Mouse (Mus musculus): ENCODE measurements around the gene Krt1.

Krt1 gene

GRCm38 (mm10) chr15:101817875-101818274 lies 32.7 kb downstream of the Krt1 start, which contains the start of gene Krt2:
Gene Krt2, minus strand, starts transcription at chr15:101818169.
- DNase-seq (ENCODE audit: low spot score in 2 of 2), result no peak

- DNase-seq (ENCODE audit: low spot score in 2 of 2), result no peak
Observed at GRCm38 (mm10) chr15:101803052-101803822, 47.4 kb downstream of the Krt1 start.

DNA sequence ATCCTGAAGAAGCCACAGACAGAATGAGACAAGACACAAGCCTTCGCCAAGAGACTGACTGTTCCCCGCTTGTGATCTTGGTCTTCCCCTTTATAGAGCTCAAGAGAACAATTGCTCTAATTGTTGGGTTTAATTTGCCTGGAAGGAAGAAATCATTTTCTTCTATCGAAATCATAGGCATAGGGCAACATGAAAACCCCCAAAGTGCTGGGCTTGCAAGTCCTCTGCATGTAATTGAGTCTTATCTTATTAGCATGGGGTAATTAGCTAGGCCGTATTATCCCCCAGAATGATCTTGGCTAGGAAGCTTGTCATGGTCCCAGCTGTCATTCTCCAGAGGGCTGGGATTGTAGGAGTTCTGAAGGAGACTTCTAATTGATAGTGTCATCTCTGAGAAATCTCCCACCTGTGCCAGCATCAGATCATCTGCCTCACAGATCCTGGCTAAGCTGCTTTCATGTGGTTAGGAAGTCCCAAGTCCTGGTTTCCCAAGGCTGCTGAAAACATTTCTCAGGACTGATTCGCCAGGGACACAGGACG lies 48.2 kb downstream of the Krt1 start, which contains the start of gene Krt73:
Krt73 (minus strand) TSS at position 51 of the 540 bp plus-strand sequence.
- DNase-seq (ENCODE audit: low spot score in 2 of 2), result no peak

Measured in frontal cortex, postnatal 25 days (tissue).